Mouse (Mus musculus): ENCODE measurements at regions not wholly inside any gene's neighbourhood (a gene's known extent, or its start where the extent isn't known, plus 50 kb on each side); places are given as distances from the start of the nearest gene placed in this dataset.

GRCm38 (mm10) chrX:158744738-158745137 lies 465.4 kb upstream of the Rps6ka3 start:
- Histone ChIP-seq H3K4me1 (ENCODE audit: insufficient read depth, low read length) (no peaks in the 10 kb centered on the region), H3K36me3 (ENCODE audit: insufficient read depth, low read length) (no peaks in the 10 kb centered on the region), H3K9me3 (ENCODE audit: low read length) (no peaks in the 10 kb centered on the region), H3K27ac (no peak overlapping the region), H3K27me3 (ENCODE audit: insufficient read depth, low read length) (no peaks in the 10 kb centered on the region), H3K4me2 (ENCODE audit: low read depth, low read length) (no peak overlapping the region), H3K9ac (replicated peaks; ENCODE audit: low read length) (no peak overlapping the region), H3K4me3 (ENCODE audit: low read length) (no peak overlapping the region)
- TF ChIP-seq CTCF (IDR thresholded peaks at IDR 0.05; ENCODE audit: low read depth): no peak
- WGBS: 40% methylated on average over 3 of the region's 3 CpGs
- ATAC-seq (no peak), DNase-seq (ENCODE audit: low spot score) (peak; percentile 66)

DNA sequence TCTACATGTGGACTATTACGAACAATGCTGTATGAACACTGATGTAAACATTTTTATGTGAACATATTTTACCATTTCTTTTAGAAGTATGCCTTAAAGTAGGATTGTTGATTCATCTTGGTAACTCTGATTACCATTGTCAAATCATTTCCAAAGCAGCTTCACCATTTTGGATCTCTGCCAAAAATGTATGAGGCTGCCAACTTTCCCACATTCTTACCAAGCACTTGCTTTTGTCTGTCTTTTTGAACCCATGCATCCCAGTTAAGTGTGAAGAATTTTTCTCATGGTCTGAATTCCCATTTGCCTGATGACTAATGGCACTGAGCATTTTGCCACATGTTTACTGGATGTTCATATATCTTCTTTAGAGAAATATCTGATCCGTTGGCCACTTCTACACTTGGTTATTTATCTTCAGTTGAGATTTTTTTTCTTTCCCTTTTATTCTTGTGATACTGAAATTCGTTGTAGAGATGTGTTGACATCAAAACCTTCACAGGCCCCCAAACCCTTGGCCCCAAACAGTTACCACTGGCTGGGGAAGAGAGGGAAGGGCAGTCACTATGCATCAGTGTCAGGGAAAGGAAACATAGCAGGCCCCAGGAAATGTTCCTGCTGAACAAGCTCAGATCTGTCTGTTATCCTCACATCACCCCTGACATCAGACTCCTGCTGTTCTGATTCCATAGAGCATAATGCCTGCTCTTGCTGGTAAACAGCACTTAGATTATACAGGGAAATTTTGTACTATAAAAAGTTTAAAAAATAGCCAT lies 464.2 kb upstream of the Rps6ka3 start:
- TF ChIP-seq CTCF (IDR thresholded peaks at IDR 0.05; ENCODE audit: low read depth): no peak
- no peak overlapping the region for H3K4me3 ChIP-seq (ENCODE audit: low read length)
- WGBS: 52% methylated on average over 3 of the region's 3 CpGs
- no peaks in the 10 kb centered on the region for H3K4me1 ChIP-seq (ENCODE audit: insufficient read depth, low read length)
- no peaks in the 10 kb centered on the region for H3K27me3 ChIP-seq (ENCODE audit: insufficient read depth, low read length)
- ATAC-seq: no peak
- peak; percentile 13 for DNase-seq (ENCODE audit: low spot score)
- H3K9me3 ChIP-seq (ENCODE audit: low read length): no peaks in the 10 kb centered on the region
- H3K9ac ChIP-seq (replicated peaks; ENCODE audit: low read length): no peak overlapping the region
- no peak overlapping the region for H3K4me2 ChIP-seq (ENCODE audit: low read depth, low read length)
- no peaks in the 10 kb centered on the region for H3K36me3 ChIP-seq (ENCODE audit: insufficient read depth, low read length)
- H3K27ac ChIP-seq: no peak overlapping the region
